Mouse (Mus musculus): ENCODE results near the gene Pip5k1b.

GRCm38 (mm10) chr19:24251869-24252268 lies 303.8 kb downstream of the Pip5k1b start:
- TF ChIP-seq CTCF (IDR thresholded peaks at IDR 0.05; ENCODE audit: borderline replicate concordance, insufficient read depth, low read depth, low read length), result no peak
- no peak for TF ChIP-seq POLR2A (IDR thresholded peaks at IDR 0.05; ENCODE audit: borderline replicate concordance, insufficient read depth, low read length)

Measured in cerebellum, adult 2 months (tissue).